Mouse (Mus musculus) MEL (cell line): ENCODE measurements around the gene Filip1l.

Source experiments
- BHLHE40 ChIP-seq: IDR thresholded peaks from 2 replicates; pipeline ENCODE4 v1.6.1; 2012; ENCODE audit warnings: low read depth, mild to moderate bottlenecking, inconsistent platforms, low read length, improper control_type of control experiment, borderline replicate concordance
- CTCF ChIP-seq, 3 experiments: IDR thresholded peaks in 2 of 3; conservative IDR thresholded peaks in 1 of 3; 2 replicates each; pipeline ENCODE4 v1.5.1; 2011 to 2012; ENCODE audit warnings: low read length in 3 of 3, low read depth in 2 of 3, mild to moderate bottlenecking in 2 of 3, improper control_type of control experiment in 1 of 3, inconsistent platforms in 1 of 3, mixed read lengths in 1 of 3, moderate library complexity in 1 of 3; ENCODE audit not compliant: control insufficient read depth in 1 of 3, insufficient read depth in 1 of 3, poor library complexity in 1 of 3, severe bottlenecking in 1 of 3
- ELF1 ChIP-seq: IDR thresholded peaks from 2 replicates; pipeline ENCODE4 v1.6.1; 2014; ENCODE audit warnings: low read depth, mild to moderate bottlenecking, inconsistent platforms, low read length, improper control_type of control experiment, moderate library complexity
- GABPA ChIP-seq: IDR thresholded peaks from 2 replicates; pipeline ENCODE4 v1.6.1; 2012; ENCODE audit warnings: low read depth, mild to moderate bottlenecking, inconsistent platforms, low read length, improper control_type of control experiment, moderate library complexity
- MAFK ChIP-seq: IDR thresholded peaks from 2 replicates; pipeline ENCODE4 v1.6.1; 2011; ENCODE audit warnings: low read depth, mild to moderate bottlenecking, low read length, improper control_type of control experiment, borderline replicate concordance
- MEF2A ChIP-seq: IDR thresholded peaks from 2 replicates; pipeline ENCODE4 v1.6.1; 2014; ENCODE audit warnings: low read depth, mild to moderate bottlenecking, inconsistent platforms, low read length, improper control_type of control experiment; ENCODE audit not compliant: poor library complexity, insufficient replicate concordance, severe bottlenecking; ENCODE audit errors: extremely low read depth
- MYB ChIP-seq: IDR thresholded peaks from 2 replicates; pipeline ENCODE4 v1.6.1; 2011; ENCODE audit warnings: mild to moderate bottlenecking, low read depth, low read length, improper control_type of control experiment
- POLR2AphosphoS2 ChIP-seq: IDR thresholded peaks from 2 replicates; pipeline ENCODE4 v1.6.1; 2011; ENCODE audit warnings: low read length, improper control_type of control experiment
- POLR2AphosphoS5 ChIP-seq: IDR thresholded peaks from 2 replicates; pipeline ENCODE4 v1.6.1; 2012; ENCODE audit warnings: low read depth, borderline replicate concordance, mild to moderate bottlenecking, inconsistent platforms, low read length, moderate library complexity, mixed read lengths
- RCOR1 ChIP-seq: IDR thresholded peaks from 2 replicates; pipeline ENCODE4 v1.6.1; 2012; ENCODE audit warnings: low read depth, mild to moderate bottlenecking, inconsistent platforms, low read length, improper control_type of control experiment
- TAL1 ChIP-seq: IDR thresholded peaks from 2 replicates; pipeline ENCODE4 v1.6.1; 2012; ENCODE audit warnings: mild to moderate bottlenecking, inconsistent platforms, low read length, moderate library complexity, mixed read lengths
- USF1 ChIP-seq: IDR thresholded peaks from 2 replicates; pipeline ENCODE4 v1.6.1; 2014; ENCODE audit warnings: low read depth, mild to moderate bottlenecking, inconsistent platforms, low read length, improper control_type of control experiment, moderate library complexity
- ZC3H11A ChIP-seq: IDR thresholded peaks from 2 replicates; pipeline ENCODE4 v1.6.1; 2012; ENCODE audit warnings: low read depth, mild to moderate bottlenecking, inconsistent platforms, low read length, improper control_type of control experiment

- TF ChIP-seq GABPA (no peak), CTCF (IDR thresholded peaks at IDR 0.05 in 2 of 3, conservative IDR thresholded peaks at IDR 0.05 in 1 of 3; ENCODE audit: control insufficient read depth in 1 of 3, insufficient read depth in 1 of 3, low read depth in 2 of 3, low read length in 3 of 3, poor library complexity in 1 of 3, severe bottlenecking in 1 of 3) (no peak), MYB (no peak), RCOR1 (no peak), BHLHE40 (no peak), ELF1 (no peak), ZC3H11A (no peak), MEF2A (no peak), POLR2AphosphoS5 (no peak), USF1 (no peak), MAFK (no peak), TAL1 (no peak), POLR2AphosphoS2 (no peak)
These were observed 78.4 kb downstream of the Filip1l start for GRCm38 (mm10) chr16:57431294-57431693.
